Mouse (Mus musculus) intestine, embryonic 15.5 days (tissue): ENCODE data around the gene Pacrg. TPM values are rescaled to one million over a fixed set of nuclear protein-coding genes. Genes with fewer than 3 reads are reported as not detected.

Experiments
- ATAC-seq: fragments of 200-750 bp; cut with Nextera tagmentation; 2 replicates; pipeline ENCODE4 v1.8.0; 2017; ENCODE audit warnings: moderate TSS enrichment, moderate library complexity
- H3K27ac ChIP-seq: fragments of 300-500 bp; sonication (generic); 2 replicates; pipeline ENCODE4 v1.5.1; 2015; ENCODE audit warnings: mild to moderate bottlenecking, inconsistent platforms
- H3K27me3 ChIP-seq: fragments of 300-500 bp; sonication (generic); replicated peaks from 2 replicates; pipeline ENCODE4 v1.6.1; 2015; ENCODE audit warnings: inconsistent platforms
- H3K36me3 ChIP-seq: fragments of 300-500 bp; sonication (generic); 2 replicates; pipeline ENCODE4 v1.6.1; 2015; ENCODE audit warnings: inconsistent platforms
- H3K4me1 ChIP-seq: fragments of 300-500 bp; sonication (generic); replicated peaks from 2 replicates; pipeline ENCODE4 v1.6.1; 2015; ENCODE audit warnings: inconsistent platforms
- H3K4me2 ChIP-seq: fragments of 300-500 bp; sonication (generic); replicated peaks from 2 replicates; pipeline ENCODE4 v1.6.1; 2015; ENCODE audit warnings: mild to moderate bottlenecking, inconsistent platforms
- H3K4me3 ChIP-seq: fragments of 300-500 bp; sonication (generic); replicated peaks from 2 replicates; pipeline ENCODE4 v1.5.1; 2015; ENCODE audit warnings: inconsistent platforms
- H3K9ac ChIP-seq: fragments of 300-500 bp; sonication (generic); 2 replicates; pipeline ENCODE4 v1.6.1; 2015; ENCODE audit warnings: inconsistent platforms
- H3K9me3 ChIP-seq: fragments of 300-500 bp; sonication (generic); 2 replicates; pipeline ENCODE4 v1.6.1; 2016; ENCODE audit warnings: inconsistent platforms
- WGBS: fragments of 180-500 bp; shearing (Covaris S2); methylation state at CpG from one replicate; pipeline ENCODE4 v1.1.7; 2015; 5-methylcytosine and 5-hydroxymethylcytosine counted together
- polyA plus RNA-seq: library from polyadenylated mRNA; unstranded; fragments of >200 nt; fragmentation: Nextera tagmentation; extraction: Ambion mirVana; gene quantifications from 2 replicates; pipeline ENCODE4 v1.2.1, GENCODE M21; 2015

Gene Pacrg
- polyA plus RNA-seq, 1 experiment from 2014 or later = 0.93 TPM

DNA sequence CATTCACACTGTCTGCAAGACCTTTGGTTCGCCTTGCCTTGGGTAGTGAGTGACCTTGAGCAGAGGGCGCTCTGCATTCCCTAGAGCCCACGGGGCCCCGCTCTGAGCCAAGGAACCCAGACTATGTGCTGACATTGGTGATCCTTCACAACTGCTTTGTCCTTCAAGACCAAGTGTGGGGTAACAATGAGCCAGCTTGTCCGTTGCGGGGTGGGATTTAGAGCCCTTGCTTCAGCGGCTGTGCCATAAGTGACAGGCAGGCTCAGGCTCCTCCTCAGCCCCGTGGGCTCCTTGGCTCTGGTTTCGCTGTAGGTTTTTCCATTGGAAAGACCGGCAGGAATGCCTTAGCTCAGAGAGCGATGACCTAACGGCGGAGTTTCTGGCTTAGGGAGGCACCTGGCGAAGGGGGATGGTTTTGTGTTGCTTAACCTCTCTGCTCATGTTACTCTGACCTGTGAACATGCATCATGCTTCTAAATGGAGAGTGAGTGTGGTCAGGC is 390.3 kb downstream of the Pacrg start:
- H3K36me3 ChIP-seq = no peaks in the 10 kb centered on the region
- no peak overlapping the region for H3K9ac ChIP-seq
- no peaks in the 10 kb centered on the region for H3K9me3 ChIP-seq
- no peak overlapping the region for H3K27ac ChIP-seq
- H3K4me2 ChIP-seq = no peak overlapping the region
- 82% methylated on average over 14 of the region's 14 CpGs for WGBS
- H3K4me3 ChIP-seq = no peak overlapping the region
- no peaks in the 10 kb centered on the region for H3K4me1 ChIP-seq
- no peaks in the 10 kb centered on the region for H3K27me3 ChIP-seq
- no peak for ATAC-seq

DNA sequence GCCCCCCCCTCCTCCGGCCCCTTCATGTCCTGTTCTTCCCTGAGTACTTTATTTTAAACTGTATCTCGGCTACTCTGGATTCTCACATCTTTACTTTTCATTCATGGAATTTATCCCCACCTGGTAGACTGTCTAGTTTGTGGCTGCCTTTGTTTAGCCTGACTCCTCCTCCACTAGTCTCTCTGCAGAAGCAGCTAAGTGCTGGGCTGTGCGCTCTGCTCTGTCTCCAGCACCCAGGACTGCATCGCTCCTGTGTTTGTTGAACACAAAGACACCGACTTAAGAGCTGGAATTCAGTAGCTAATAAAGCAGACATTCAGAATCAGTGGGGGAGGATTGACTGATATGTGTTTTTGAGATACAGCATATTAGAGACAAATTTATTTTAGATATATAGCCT is 391.7 kb downstream of the Pacrg start:
- ATAC-seq = no peak
- 43% methylated on average over 5 of the region's 5 CpGs for WGBS
- Histone ChIP-seq H3K4me3 (no peak overlapping the region), H3K9me3 (no peaks in the 10 kb centered on the region), H3K4me1 (no peaks in the 10 kb centered on the region), H3K27ac (no peak overlapping the region), H3K4me2 (no peak overlapping the region), H3K9ac (no peak overlapping the region), H3K36me3 (no peaks in the 10 kb centered on the region), H3K27me3 (no peaks in the 10 kb centered on the region)

DNA sequence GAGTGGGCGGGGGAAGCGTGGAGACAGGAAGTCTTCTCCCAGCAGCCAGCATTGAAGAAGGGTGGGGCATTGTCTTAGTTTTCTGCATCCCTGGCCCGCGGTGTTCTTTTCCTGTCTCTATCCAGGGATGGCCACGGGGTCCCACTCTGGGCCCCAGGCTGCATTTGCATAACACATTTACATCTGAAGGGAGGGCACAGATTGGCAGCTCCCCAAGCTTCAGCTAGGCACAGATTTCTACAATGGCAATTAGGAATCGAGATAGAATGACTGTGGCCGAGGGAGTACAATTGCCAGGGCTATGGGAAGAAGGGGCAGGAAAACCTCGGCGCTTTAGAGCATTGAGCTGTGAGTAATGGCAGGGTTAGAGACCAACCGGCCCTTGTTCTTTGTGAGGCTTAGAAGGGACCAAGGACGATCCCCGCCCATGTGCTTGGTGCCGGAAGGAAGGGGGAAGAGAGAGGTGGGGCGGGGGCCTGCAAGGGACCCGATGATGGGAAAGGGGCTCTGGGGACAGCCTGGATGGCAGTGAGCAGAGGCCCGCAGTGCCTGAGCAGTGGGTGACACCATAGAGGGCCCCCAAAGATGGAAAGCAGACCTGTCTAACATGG is 398.5 kb downstream of the Pacrg start:
- 44% methylated on average over 16 of the region's 16 CpGs for WGBS
- no peak overlapping the region for H3K4me2 ChIP-seq
- H3K4me1 ChIP-seq = no peaks in the 10 kb centered on the region
- H3K27ac ChIP-seq = no peak overlapping the region
- H3K36me3 ChIP-seq = no peaks in the 10 kb centered on the region
- H3K27me3 ChIP-seq = no peaks in the 10 kb centered on the region
- H3K9ac ChIP-seq = no peak overlapping the region
- no peak for ATAC-seq
- no peaks in the 10 kb centered on the region for H3K9me3 ChIP-seq
- H3K4me3 ChIP-seq = no peak overlapping the region

GRCm38 (mm10) chr17:10440961-10441360 is 399.1 kb downstream of the Pacrg start:
- Histone ChIP-seq H3K27me3 (no peaks in the 10 kb centered on the region), H3K9me3 (no peaks in the 10 kb centered on the region), H3K36me3 (no peaks in the 10 kb centered on the region), H3K4me1 (no peaks in the 10 kb centered on the region), H3K27ac (no peak overlapping the region), H3K9ac (no peak overlapping the region), H3K4me3 (no peak overlapping the region), H3K4me2 (no peak overlapping the region)
- 88% methylated on average over 3 of the region's 3 CpGs for WGBS
- no peak for ATAC-seq

DNA sequence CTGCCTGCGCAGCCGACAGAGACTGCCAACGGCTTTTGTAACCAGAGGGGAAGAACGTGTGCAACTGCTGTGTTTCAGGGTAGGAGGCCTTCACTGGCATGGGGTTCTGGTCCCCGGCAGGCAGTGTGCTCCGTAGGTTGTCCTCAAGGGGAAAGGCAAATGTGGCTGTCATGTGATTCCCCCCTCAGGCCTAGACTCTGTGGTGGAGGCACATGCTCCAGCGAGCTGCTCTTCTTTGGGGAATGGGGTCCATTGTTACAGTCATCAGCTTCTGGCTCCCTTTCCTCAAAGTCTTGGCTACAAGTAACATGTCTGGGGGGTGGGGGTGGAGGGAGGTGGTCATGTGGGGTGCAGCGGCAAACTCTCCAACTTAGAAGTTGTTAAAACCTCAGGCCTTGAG is 400.3 kb downstream of the Pacrg start:
- Histone ChIP-seq H3K4me1 (no peaks in the 10 kb centered on the region), H3K4me2 (no peak overlapping the region), H3K27ac (no peak overlapping the region), H3K27me3 (no peaks in the 10 kb centered on the region), H3K9ac (no peak overlapping the region), H3K4me3 (no peak overlapping the region), H3K9me3 (no peaks in the 10 kb centered on the region), H3K36me3 (no peaks in the 10 kb centered on the region)
- no peak for ATAC-seq
- WGBS = 78% methylated on average over 8 of the region's 8 CpGs

DNA sequence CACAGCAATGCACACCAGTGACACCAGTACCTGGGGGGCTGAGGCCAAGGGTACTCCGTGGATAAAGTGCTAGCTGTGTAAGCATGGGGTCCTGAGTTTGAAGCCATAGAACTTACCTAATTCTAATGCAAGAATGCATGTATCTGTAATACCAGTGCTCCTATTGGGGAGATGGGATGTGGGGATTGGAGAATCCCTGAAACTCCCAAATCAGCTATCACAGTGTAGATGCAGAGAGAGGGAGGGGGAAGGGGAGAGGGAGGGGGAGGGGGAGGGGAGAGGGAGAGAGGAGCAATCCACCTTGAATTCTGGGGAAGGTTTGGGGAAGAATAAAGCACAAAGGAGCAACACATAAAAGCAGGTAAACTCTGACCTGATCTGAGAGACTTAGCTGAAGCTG is 405.2 kb downstream of the Pacrg start:
- Histone ChIP-seq H3K9me3 (no peaks in the 10 kb centered on the region), H3K4me1 (no peaks in the 10 kb centered on the region), H3K4me2 (no peak overlapping the region), H3K36me3 (no peaks in the 10 kb centered on the region), H3K27ac (no peak overlapping the region), H3K27me3 (no peaks in the 10 kb centered on the region), H3K9ac (no peak overlapping the region), H3K4me3 (no peak overlapping the region)
- WGBS = 76% methylated on average over 1 of the region's 1 CpGs
- no peak for ATAC-seq

DNA sequence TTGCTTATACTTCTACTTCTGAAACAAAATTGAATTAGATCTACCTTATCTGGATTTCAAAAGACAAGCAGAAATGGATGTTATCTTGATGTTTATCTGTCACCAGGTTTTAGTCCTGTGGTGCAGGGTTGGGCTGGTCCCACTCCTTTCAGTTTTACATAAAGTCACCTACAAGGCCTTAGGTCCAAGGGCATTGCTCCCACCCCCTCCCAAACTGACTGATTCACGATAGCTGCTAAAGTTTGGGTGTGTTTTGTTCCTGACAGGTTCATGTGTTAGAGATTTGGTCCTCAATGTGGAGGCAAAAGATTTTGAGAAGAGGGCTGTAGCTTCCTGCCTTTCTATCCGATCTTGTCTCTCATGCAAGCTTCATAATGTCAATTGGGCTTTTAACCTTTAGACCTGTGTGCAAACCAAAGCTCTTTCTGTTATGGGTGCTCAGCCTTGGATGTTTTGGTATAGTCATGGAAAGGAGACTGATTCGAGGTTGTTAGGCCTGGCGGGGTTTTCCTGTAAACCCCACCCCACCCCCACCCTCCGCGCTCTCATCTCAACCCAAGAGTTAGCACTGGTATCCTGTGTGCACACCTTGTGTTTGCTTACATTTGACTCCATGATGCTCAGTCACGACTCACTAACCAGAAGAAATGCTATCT is 407.5 kb downstream of the Pacrg start:
- H3K27me3 ChIP-seq = no peaks in the 10 kb centered on the region
- H3K4me1 ChIP-seq = no peaks in the 10 kb centered on the region
- WGBS = 87% methylated on average over 7 of the region's 7 CpGs
- no peak overlapping the region for H3K4me3 ChIP-seq
- H3K9me3 ChIP-seq = no peaks in the 10 kb centered on the region
- H3K27ac ChIP-seq = no peak overlapping the region
- H3K36me3 ChIP-seq = no peaks in the 10 kb centered on the region
- H3K4me2 ChIP-seq = no peak overlapping the region
- no peak for ATAC-seq
- no peak overlapping the region for H3K9ac ChIP-seq

DNA sequence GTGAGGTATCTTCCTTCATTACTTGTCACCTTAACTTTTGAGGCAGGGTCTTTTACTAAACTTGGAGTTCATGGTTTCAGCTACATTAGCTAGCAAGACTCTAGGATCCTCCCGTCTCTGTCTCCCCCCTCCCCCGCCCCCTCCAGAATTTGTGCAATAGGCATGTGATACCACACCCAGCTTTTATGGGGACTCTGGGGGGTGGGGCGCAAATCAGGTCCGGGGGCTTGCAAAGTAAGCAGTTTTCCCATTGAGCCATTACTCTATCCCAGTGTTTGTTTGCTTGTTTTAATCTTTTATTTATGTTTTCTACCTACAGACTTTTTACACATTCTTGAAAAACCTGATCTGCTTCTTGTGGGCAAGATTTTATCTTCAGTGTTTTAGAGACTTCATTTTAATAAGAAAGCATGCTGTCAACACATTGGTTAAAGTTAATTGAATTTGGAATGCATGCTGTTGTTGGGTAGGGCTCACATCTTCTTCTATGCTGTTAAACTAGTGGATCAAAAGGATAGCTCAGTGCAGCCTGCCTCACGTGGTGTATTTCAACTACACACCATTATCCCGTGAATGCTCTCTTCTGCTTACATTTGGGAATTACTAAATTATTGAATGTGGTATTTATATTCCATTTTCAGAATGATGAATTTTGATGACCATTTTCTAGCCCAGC is 408.1 kb downstream of the Pacrg start:
- H3K4me2 ChIP-seq = no peak overlapping the region
- ATAC-seq = no peak
- no peaks in the 10 kb centered on the region for H3K36me3 ChIP-seq
- H3K9ac ChIP-seq = no peak overlapping the region
- H3K9me3 ChIP-seq = no peaks in the 10 kb centered on the region
- no peak overlapping the region for H3K27ac ChIP-seq
- WGBS = 63% methylated on average over 6 of the region's 6 CpGs
- no peak overlapping the region for H3K4me3 ChIP-seq
- H3K27me3 ChIP-seq = no peaks in the 10 kb centered on the region
- H3K4me1 ChIP-seq = no peaks in the 10 kb centered on the region

DNA sequence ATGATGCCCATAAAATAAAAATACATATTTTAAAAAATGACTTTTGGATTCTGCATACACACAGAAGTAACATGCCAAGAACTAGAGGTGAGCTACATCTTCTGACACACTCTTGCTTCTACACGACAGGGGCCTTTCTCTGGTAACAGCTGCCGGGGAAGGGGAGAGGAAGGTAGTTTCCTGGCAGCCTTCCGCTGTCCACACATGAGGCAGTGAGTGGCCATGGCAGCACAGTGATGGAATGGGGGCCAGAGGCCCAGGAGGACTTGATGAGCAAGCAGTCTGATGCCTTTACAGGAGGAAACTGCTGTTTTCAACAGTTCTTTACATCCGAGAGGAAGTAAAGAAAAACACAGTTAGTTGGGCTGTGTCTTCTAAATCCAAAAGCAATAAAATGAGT is 409.3 kb downstream of the Pacrg start:
- WGBS = 77% methylated on average over 4 of the region's 4 CpGs
- H3K9me3 ChIP-seq = no peaks in the 10 kb centered on the region
- no peak overlapping the region for H3K4me2 ChIP-seq
- H3K27ac ChIP-seq = no peak overlapping the region
- no peaks in the 10 kb centered on the region for H3K27me3 ChIP-seq
- H3K36me3 ChIP-seq = no peaks in the 10 kb centered on the region
- H3K9ac ChIP-seq = no peak overlapping the region
- no peaks in the 10 kb centered on the region for H3K4me1 ChIP-seq
- no peak for ATAC-seq
- H3K4me3 ChIP-seq = no peak overlapping the region

DNA sequence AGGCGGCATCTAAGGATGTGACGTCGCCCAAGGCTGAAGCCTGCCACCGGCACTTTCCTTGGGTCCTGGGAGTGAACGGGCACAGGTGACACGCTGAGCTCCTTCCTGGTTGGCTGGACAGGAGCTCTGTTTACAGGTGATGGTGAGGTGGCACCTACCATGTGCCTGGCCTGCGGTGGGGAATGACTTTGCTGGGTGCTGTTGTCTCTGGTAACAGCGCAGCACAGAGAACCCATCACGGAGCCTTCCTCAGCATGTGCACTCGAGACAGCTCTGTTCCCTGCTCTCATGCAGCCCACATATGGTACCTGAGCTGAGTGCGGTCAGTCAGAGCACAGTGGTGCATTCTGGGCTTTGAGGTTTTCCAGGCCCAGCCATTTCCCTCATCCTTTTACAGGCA is 410.7 kb downstream of the Pacrg start:
- no peak overlapping the region for H3K9ac ChIP-seq
- no peaks in the 10 kb centered on the region for H3K4me1 ChIP-seq
- no peaks in the 10 kb centered on the region for H3K27me3 ChIP-seq
- no peak for ATAC-seq
- H3K27ac ChIP-seq = no peak overlapping the region
- no peak overlapping the region for H3K4me2 ChIP-seq
- H3K9me3 ChIP-seq = no peaks in the 10 kb centered on the region
- WGBS = 82% methylated on average over 11 of the region's 11 CpGs
- H3K4me3 ChIP-seq = no peak overlapping the region
- H3K36me3 ChIP-seq = no peaks in the 10 kb centered on the region

DNA sequence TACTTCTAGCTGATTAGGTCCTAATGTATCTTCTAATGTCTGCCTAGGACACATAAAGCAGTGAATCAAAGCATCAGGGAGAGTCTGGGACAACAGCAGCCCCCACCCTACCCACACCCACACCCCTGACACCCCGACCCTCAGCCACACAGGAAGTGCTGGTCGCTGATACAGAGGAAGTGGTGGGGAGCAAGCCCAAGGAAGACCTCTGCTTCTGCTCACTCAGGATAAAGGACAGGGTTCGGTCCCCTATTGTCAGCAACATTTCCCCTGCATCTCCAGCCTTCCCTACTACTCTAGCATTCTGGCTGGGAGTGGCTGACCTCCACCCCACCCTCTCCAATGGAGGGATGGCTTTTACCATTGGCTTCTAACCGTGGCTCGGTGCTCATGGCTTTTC is 414.8 kb downstream of the Pacrg start:
- 66% methylated on average over 5 of the region's 5 CpGs for WGBS
- Histone ChIP-seq H3K36me3 (no peaks in the 10 kb centered on the region), H3K4me1 (no peaks in the 10 kb centered on the region), H3K27ac (no peak overlapping the region), H3K27me3 (no peaks in the 10 kb centered on the region), H3K4me3 (no peak overlapping the region), H3K4me2 (no peak overlapping the region), H3K9ac (no peak overlapping the region), H3K9me3 (no peaks in the 10 kb centered on the region)
- no peak for ATAC-seq

- Histone ChIP-seq H3K36me3 (no peaks in the 10 kb centered on the region), H3K4me2 (no peak overlapping the region), H3K27me3 (no peaks in the 10 kb centered on the region; the same call in 1 of the 2 replicates), H3K9me3 (no peaks in the 10 kb centered on the region), H3K27ac (no peak overlapping the region), H3K9ac (no peak overlapping the region), H3K4me1 (no peaks in the 10 kb centered on the region), H3K4me3 (no peak overlapping the region)
- 71% methylated on average over 7 of the region's 7 CpGs for WGBS
- peak; percentile 91 for ATAC-seq
These were observed 422.4 kb downstream of the Pacrg start for GRCm38 (mm10) chr17:10417558-10418253.
